Mouse (Mus musculus) gonadal fat pad, adult 2 months (tissue): Measurements from ENCODE around the gene Fads3. TPM values are rescaled to one million over a fixed set of nuclear protein-coding genes. Genes with fewer than 3 reads are reported as not detected.

Experiments
- DNase-seq: peaks from one replicate; pipeline ENCODE4 v3.0.0-alpha.2; 2012; ENCODE audit warnings: low read depth
- polyA plus RNA-seq: library from polyadenylated mRNA; depleted of rRNA; stranded (reverse); fragments of >200 nt; gene quantifications from 2 replicates; pipeline ENCODE4 v1.2.3, GENCODE M21; 2012

Gene Fads3
- polyA plus RNA-seq, 1 experiment, result 687 TPM

DNA sequence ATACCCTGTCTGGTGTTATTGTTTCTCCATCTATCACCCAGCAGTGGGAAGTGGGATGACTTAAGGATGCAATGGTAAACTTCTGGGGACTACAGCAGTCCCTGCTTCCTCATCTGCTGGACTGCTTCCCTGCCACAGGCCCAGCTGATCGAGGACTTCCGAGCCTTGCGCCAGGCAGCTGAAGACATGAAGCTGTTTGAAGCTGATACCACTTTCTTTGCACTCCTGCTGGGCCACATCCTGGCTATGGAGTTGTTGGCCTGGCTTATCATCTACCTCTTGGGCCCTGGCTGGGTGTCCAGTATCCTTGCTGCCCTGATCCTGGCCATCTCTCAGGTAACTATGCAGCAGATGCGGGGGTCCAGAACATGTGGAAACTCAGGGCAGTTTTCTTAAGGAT lies 11.3 kb downstream of the Fads3 start:
- no peak for DNase-seq

DNA sequence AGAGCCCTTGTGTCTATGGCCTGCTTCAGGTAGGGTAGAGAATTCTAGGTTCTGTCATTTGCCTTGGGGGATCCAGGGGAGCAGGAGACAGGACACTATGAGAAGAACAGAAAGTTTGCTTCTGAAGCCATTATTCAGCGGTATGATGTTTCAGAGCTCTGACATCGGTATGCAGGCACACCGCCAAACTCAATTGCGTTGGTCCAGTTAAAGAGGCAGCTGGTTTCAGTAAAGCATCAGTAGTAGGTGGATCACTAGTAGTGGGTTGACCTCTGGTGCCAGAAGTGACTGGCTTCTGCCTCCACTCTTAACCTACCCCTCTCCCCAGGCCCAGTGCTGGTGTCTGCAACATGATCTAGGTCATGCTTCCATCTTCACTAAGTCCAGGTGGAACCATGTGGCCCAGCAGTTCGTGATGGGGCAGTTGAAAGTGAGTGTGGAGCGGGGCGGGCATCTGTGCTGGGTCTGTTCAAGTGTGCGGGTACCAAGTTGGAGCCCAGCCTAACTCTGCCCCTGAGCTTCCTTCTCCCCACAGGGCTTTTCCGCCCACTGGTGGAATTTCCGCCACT lies 12.4 kb downstream of the Fads3 start:
- DNase-seq, result no peak

DNA sequence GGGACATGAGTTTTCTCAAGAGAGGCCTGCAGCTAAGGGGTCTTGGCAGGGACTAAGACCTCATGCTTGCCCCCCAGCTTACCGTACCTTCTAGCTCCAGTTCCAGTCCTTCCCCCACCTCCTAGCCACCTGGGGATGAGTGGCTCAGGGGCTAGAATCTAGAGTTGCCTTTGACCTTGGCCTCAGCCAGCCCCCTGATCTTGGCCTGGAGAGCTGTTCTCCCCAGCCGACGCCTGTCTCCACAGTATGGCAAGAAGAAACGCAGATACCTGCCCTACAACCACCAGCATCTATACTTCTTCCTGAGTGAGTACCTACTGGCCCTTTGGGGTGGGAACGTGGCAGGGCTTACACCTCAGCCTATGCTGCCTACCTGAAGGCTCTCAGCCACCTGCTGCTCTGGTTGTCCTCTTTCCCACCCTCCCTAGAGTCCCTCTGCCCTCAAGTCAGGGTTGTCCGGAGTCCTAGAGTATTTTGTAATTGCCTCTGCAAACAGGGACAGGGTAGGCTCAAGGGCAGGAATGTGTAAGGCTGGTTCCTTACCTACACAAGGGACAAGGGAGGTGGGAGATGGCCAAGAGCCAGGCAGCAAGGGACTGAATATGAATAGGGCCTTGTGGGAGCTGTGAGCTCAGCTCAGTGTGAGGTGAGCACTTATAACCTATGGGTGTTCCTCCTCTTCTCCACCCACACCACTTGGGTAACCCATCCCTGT lies 13.1 kb downstream of the Fads3 start:
- DNase-seq, result no peak

DNA sequence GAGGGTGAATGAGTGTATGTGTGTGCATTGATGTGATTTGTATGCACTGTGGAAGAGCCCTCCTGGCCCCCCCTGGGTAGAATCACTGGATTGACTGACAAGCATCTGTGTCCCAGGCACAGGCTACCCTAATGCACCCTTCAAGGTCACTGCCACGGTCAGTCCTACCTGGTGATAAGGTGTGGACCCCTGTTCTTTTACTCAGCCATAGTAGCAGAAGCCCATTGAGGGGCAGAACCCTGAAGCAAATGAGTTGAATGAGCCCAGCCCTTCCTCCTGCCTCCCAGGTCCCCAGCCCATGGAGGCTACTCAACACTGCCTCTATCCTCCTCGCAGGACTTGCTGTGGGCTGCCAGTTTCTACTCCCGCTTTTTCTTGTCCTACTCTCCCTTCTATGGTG lies 13.9 kb downstream of the Fads3 start:
- no peak for DNase-seq

DNA sequence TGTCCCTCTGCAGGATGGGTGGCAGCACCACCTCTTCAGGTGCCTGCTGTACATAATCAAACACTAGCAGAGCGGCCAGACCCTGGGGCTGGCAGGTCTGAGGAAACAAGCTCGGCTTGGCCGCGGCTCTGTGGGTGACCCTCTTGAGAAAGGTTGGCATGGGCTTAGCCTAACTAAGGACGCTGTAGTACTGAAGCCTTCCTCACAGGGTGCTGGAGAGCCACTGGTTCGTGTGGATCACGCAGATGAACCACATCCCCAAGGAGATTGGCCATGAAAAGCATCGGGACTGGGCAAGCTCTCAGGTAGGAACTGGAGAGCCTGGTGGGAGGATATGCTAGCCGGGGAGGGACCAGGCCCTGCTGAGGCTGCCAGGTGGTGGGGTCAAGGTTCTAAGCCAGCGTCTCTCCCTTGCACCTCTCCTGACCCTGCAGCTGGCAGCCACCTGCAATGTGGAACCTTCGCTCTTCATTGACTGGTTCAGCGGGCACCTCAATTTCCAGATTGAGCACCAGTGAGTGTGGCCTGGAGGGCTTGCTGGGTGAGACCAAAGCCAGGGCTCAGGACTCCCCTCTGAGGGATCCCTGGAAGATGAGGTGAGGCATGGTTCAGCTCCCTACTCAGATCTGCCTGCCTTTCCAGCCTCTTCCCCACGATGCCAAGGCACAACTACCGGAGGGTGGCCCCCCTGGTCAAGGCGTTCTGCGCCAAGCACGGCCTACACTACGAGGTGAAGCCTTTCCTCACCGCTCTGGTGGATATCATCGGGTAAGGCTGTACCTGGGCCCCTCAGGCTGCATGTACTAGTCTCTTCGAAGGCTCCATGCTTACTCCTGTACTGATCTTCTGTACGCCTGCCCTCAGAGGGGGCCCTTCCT lies 14.7 kb downstream of the Fads3 start:
- no peak for DNase-seq

DNA sequence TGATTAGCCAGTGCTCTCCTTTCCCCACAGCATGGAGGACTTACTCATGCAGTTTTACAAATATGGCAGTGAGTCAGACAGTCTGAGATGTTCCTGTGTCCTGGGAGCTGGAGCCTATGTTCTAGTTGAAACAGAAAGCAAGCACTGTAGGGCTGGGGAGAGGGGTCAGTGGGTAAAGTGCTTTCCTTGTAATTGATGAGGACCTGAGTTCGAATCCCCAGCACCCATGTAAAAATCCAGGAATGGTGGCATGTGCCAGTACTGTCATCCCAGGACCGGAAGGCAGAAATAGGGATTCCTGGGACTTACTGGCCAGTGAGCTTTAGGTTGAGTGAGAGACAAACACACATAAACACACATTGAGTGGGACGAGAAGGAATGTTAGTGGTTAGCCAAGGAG lies 15.3 kb downstream of the Fads3 start:
- DNase-seq, result no peak

DNA sequence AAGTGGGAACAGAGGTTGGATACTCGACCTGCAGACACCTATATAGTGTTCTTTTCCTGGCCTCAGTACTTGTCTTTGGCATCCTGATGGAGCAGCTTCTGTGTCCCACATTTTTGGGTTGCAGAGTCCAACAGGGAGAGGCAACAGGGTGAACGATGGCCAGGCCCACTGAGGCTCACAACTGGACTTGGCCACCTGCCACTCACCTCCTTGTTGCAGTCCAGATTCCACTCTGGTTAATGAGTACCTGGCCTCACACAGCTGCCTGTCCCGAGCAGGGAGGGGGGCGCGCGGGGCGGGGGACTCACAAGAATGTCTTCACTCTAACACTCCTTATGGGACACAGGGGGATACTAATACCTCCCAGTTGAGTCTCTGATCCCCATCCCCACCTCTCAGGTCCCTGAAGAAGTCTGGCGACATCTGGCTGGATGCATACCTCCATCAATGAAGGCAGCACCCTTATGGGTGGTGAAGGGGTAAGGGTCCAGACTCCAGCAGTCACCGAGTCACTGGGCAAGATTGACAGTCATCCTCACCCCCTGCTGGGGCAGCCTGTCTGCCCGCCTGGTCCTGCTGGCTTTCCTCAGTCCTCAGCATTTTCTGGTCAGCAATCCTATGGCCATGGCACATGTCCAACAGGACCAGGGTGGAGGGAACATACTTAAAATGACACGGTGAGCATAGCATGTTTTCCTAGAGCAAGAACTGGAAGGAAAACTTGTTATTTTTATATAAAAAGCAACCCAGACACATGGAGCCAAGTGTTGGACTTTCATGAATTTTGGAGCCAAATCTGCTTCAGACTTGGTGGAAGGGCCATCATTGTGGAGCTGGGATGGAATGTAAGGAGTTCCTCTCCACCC lies 16.4 kb downstream of the Fads3 start:
- no peak for DNase-seq

DNA sequence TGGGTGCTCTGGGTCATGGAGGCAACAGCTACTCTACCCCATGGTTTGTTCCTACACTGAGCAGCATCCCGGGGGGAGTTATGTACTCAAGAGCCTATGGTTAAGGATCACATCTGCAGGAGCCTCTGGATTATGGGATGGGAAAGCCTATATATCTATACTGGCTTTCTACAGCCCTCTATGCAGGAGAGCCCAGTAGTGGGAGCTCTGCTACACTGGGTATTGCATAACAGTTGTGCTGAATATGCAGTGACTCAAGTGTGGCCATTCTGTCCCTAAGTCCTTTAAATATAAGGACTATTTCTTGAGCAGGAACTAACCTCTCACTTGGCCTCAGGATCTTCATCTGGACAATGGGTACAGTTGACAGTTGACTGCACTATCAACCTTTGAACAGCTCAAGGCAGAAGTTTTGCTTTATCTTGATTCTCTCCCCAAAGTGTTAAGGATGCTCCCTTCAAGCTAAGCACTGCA lies 17.0 kb downstream of the Fads3 start:
- no peak for DNase-seq

DNA sequence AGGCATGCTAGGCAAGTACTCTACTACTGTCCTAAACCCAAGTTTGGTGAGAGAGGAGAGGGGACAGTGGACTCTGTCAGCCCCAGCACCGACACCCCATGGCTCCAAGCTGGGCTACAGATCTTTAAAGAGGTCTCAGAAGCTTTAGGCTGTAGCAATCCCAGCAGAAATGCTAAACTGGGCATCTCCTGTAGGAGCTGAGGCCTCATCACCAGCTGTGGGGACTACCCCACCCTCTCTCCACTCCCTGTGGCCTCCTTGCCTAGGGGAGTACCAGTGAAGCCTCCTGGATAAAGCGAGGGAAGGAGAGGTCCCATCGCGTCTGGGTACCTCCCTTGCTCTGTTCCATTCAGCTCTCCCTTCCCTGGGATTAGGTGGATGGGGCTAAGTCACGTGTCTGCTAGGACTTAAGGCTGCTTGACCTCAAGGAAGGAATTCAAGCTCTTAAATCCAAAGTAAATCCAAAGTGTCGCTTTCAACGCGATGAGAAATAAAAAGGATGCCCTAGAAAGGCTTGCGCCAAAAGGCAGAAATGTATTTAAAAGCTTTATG lies 17.6 kb downstream of the Fads3 start:
- DNase-seq, result no peak

DNA sequence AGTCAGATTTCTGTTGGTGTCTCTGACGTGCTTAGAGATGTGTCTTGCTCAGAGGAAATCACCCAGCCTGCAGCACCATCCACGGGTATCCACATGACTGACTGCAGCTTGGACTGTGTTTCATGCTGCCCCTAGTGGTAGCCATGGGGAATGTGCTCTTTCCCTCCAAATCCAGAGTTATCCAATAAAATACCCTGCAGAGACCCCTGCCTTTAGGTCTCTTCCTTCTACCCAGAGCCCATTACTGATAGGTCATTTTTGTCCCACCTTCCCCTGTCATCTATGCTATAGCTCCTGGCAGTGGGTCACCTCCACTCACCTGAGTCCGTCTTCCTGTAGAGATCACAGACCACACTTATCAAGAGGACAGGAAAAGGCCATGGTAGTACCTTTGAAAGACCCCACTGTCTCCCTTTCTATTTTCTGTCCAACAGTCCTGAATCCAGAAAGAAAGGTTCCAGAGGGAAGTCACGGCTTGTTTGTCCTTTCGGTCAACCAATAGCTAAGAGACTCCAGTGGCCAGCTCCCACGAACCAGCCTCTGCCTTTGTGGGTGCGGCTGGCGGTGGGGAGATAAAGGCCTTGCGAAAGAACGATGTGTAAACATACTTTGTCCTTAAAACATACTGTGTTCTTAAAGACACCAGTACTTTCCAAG lies 18.7 kb downstream of the Fads3 start:
- no peak for DNase-seq

DNA sequence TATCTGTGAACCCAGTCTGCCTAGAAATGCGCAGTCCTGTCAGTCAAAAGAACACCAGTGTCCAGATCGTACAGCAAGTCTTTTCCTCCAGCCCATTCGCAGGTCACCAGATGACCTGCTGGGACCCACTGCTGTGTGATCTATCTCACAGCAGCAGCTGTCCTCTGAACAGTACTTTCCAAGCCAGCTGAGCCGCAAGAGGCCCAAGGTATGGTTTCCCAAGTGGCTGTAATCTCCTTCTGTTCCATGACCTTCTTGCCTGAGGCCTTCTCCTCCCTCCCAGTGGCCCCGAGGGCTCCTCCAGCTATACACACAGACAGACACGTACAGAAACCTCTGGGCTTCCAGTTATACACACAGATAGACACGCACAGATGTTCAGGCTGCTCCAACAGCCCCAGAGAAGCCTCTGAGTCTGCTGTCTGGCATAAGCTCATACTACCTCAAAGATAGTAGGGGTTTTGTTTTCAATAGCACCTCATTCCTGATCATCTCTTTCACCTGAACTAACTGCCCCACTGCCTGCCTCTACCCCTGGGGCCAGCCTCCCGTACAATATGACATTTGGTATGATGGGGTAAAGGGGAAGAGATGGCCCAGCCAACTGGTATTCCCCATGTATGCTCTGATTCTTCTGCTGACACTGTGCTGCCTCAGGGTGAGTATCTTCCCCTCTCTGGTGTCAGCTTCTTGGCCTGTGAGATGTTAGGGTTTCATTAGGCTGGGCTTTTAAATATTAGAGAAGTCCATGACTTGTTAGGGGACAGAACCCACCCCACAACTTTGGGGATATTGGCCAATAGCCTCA lies 19.6 kb downstream of the Fads3 start:
- no peak for DNase-seq

DNA sequence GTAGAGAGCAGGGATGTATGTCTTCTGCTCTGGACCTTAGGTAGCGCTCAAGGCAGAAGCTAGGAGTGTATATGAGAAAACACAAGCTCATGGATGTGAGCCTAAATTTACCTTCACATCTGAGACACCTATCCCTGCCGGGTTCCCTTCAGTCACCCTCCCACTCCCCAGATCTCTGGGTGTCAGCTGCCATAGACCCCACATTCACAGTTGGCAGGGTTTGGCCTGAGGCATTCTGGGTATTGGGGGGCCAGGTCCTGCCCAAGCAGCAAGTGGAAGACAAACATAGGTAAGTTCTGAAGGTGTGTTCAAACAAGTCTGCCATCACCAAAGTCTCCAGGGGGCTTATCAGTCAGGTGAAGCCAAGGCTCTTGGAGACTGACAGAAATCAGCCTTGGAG lies 20.3 kb downstream of the Fads3 start:
- no peak for DNase-seq

DNA sequence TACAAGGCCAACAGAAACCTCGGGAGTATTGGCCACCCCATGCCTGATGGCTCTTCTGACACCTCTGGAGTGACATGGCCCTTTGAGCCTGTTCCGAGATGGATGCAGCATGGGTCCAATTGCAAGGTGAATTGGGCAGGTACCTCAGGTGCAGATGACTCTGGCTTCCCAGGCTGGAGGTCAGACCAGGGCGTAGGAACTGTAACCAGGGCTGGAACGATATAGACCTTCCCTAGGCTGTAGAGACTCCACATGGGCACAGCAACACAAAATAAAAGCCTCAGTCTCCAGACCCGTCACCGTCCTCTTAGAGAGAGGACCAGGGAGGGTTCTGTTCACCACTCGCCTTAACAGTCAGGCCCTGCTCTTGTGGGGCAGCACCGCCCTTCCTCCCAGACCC lies 20.9 kb downstream of the Fads3 start:
- no peak for DNase-seq

DNA sequence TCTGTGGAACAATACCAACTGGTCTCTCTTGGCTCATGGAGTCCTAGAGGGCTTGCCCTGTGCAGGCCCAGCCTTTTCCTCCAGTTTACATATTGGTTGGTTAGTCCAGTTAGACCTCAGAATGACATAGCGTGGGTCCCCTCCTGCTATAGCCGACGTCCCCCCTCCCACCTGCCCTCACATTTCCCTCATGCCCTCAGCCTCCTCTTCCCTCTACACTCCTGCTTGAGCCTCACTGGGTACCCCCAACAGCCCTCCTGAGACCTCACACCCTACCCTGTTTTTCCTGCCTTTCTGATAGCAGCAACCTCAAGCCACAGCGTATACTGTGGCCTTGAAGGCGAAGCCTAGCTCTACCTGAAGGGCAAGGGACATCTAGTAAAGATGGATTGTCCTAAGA lies 21.5 kb downstream of the Fads3 start:
- no peak for DNase-seq

DNA sequence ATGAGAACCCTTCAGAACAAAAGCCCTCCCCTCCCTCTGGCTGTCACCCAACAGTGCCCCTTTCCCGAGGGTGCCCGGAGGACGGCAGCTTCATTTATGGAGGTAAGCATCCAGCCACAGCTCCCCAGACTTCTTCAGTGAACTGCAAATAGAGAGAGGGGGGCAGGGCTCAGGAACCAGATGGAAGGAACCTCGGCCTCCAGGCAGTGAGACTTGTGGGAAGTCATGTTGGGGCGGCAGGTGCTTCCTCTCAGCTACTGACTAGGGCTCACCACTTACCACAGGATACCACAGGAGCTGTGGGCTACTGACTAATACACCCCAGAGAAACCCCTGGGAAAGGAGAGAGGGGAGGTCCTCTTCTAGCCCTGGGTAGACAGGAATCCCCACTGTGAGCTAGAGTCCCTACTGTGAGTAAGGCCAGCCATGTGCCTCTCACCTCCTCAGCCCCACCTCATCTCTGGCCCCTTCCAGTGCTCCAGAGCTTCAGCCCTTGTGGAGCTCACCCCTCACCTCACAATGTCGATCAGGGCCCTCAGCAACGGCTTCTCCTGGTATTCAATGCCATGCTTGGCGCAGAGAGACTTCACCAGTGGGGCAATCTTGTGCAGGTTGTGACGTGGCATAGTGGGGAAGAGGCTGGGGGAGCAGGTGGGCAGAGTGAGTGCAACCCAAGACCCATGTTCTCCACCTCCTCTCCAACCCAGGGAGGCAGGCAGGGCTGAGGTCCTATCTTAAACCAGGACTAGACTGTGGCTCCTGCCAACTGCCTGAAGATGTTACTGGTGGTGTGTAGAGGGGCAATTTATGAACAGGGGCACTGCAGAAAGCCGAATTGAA lies 23.0 kb downstream of the Fads3 start:
- DNase-seq, result no peak

DNA sequence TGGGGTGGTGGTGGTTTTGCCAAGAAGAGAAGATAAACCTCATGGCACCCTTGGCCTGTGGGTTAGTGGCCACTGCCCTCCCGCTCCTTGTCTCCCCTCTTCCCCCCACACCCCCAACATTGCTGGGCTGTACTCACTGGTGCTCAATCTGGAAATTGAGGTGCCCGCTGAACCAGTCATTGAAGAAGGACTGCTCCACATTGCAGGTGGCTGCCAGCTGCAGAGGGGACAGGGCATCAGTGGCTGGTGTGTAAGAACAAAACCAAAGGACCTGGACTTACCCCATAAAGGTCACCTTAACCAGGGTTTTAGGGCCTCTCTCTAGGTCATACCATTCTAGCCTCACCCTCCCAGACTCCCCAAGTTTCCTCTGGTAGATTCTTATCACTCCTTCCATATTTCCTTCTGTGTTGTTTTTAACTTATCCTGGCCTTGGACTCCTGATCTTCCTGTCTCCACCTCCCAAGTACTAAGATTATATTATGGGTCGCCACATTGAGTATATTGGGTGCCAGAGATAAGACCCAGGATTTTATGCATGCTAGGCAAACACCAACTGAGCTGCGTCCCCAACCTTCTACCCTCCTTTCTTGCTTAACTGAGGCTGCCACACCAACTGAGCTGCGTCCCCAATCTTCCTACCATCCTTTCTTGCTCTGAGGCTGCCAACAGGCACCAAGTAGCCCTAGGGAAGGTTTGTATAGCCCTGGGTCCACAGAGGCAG lies 24.3 kb downstream of the Fads3 start:
- no peak for DNase-seq

DNA sequence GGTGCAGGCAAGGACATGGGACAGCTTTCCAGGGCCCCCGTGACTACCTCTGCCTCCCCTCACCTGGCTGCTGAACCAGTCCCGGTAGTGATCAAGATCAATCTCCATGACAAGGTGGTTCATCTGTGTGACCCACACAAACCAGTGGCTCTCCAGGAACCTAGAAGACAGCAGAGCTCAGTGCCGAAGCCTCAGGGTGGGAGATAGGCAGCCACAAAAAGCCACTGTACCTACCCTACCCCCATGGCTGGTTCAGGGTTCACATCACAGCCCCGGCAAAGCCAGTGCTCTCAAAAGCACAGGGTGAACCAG lies 24.8 kb downstream of the Fads3 start:
- DNase-seq, result no peak

DNA sequence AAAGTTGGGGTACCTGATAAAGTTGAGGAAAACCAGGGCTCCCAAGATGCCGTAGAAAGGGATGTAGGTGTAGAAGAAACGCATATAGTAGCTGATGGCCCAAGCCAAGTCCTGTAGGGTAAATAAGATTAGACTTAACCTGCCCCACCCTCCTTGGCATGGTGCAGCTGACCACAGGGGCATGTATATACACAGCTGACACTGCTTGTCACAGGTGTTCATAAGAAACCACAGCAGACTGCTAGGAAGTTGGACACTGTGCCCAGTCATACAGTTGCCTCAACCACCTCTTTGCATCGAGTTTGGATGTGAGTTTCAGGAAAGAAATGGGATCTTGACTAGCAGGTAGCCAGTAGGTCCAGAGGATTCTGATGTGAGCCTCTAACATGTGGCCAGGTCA lies 25.1 kb downstream of the Fads3 start:
- no peak for DNase-seq

DNA sequence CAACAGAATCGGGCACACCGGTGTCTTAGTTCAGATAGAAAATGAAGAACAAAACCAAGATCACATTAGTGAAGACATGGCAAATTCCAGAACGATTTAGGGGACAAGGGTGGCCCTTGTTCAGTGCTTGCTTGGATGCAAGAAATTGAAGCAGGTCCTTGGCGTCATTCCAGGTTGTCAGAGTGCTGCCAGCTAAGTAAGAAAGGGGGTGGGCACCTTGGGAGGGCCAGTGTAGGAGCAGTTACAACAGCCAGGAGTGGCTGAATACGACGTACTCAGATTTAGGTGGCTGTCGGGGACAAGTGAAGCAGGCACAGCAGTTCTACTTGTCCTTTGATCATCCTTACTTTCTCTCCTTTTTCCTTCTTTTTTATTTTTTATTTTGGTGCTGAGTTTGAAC lies 26.3 kb downstream of the Fads3 start:
- DNase-seq, result no peak
